Mouse (Mus musculus) intestine, embryonic 14.5 days (tissue): Measurements from ENCODE around the gene Olfr1396. TPM values are rescaled to one million over a fixed set of nuclear protein-coding genes. Genes with fewer than 3 reads are reported as not detected.

ENCODE experiments used
- polyA plus RNA-seq: library from polyadenylated mRNA; unstranded; fragments of >200 nt; fragmentation: Nextera tagmentation; extraction: Ambion mirVana; gene quantifications from 2 replicates; pipeline ENCODE4 v1.2.1, GENCODE M21; 2014

The Olfr1396 gene
- polyA plus RNA-seq, 1 experiment from 2014 or later = not detected

Other genes starting within 250 kb of the Olfr1396 start
- gene Irgm1, start 243.2 kb downstream of the Olfr1396 start, polyA plus RNA-seq = 14.7 and 16.2 TPM in 2 replicates
- gene Gm5431, start 212.7 kb downstream of the Olfr1396 start, polyA plus RNA-seq = 0.12 and 0.30 TPM in 2 replicates
- gene Psme2b, start 168.7 kb downstream of the Olfr1396 start, polyA plus RNA-seq = 3.0 and 3.2 TPM in 2 replicates
- not detected in 2 replicates for gene Olfr56, start 136.0 kb downstream of the Olfr1396 start, polyA plus RNA-seq
- 0.58 and 0.62 TPM in 2 replicates for gene 9930111J21Rik1, start 135.5 kb downstream of the Olfr1396 start, polyA plus RNA-seq
- gene Gm12185, start 122.6 kb downstream of the Olfr1396 start, polyA plus RNA-seq = 0.07 TPM in 1 of 2 replicates, not detected in the other
- 2.5 and 3.6 TPM in 2 replicates for gene Tgtp1, start 120.7 kb downstream of the Olfr1396 start, polyA plus RNA-seq
- 0.45 and 0.50 TPM in 2 replicates for gene 9930111J21Rik2, start 63.6 kb downstream of the Olfr1396 start, polyA plus RNA-seq
- gene Tgtp2, start 50.7 kb downstream of the Olfr1396 start, polyA plus RNA-seq = 0.27 and 1.2 TPM in 2 replicates
- gene Ifi47, start 38.3 kb downstream of the Olfr1396 start, polyA plus RNA-seq = 2.1 and 3.4 TPM in 2 replicates
- gene Olfr1395, start 27.4 kb upstream of the Olfr1396 start, polyA plus RNA-seq = not detected in 2 replicates
- gene Olfr1394, start 39.5 kb upstream of the Olfr1396 start, polyA plus RNA-seq = not detected in 2 replicates
- 1.8 and 3.0 TPM in 2 replicates for gene Btnl9, start 72.3 kb upstream of the Olfr1396 start, polyA plus RNA-seq
- gene Zfp62, start 88.4 kb upstream of the Olfr1396 start, polyA plus RNA-seq = 34.5 and 39.6 TPM in 2 replicates
- 52.9 and 55.4 TPM in 2 replicates for gene Mgat1, start 129.3 kb upstream of the Olfr1396 start, polyA plus RNA-seq
- 0.12 TPM in 1 of 2 replicates, not detected in the other for gene Olfr1393, start 163.4 kb upstream of the Olfr1396 start, polyA plus RNA-seq
- not detected in 2 replicates for gene Olfr1392, start 170.4 kb upstream of the Olfr1396 start, polyA plus RNA-seq
- gene Olfr10, start 189.9 kb upstream of the Olfr1396 start, polyA plus RNA-seq = not detected in 2 replicates
- gene Olfr1391, start 207.9 kb upstream of the Olfr1396 start, polyA plus RNA-seq = not detected in 2 replicates
- gene Olfr1390, start 220.3 kb upstream of the Olfr1396 start, polyA plus RNA-seq = not detected in 2 replicates